Mouse (Mus musculus): Measurements from ENCODE around the gene F2rl3.

The F2rl3 gene

DNA sequence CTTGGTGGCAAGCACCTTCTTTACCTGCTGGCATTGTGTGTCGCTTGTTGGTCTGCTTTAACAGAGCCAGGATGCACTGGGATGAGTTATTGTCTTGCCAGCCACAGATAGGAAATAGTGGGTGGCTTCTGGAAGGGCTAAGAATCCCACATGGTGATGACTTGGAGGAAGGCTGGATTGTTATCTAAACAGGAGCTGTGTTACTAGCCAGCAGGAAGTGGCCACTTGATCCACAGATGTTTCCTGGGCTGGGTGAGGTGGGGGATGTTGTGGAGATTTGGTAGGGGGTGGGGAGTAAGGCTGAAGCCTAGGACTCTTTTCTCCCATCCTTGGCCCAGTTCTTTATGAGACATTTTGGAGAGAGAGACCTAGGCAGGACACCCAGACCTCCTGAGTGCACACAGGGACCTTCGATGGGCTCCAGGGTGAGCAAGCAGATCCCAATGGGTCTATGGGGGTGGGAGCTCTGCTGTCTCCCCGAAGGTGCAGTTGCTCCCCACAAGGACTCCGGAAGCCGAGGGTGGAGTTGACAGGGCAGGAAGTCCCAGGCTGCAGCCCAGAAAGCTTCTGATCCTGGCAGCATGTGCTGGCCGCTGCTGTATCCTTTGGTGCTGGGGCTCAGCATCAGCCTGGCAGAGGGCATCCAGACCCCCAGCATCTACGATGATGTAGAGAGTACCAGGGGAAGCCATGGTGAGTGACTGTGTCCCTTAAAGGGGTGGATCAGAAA lies at the start of gene F2rl3:
F2rl3 (plus strand) TSS at position 559 of the 730 bp plus-strand sequence.
- no peak for DNase-seq (ENCODE audit: low spot score)

DNA sequence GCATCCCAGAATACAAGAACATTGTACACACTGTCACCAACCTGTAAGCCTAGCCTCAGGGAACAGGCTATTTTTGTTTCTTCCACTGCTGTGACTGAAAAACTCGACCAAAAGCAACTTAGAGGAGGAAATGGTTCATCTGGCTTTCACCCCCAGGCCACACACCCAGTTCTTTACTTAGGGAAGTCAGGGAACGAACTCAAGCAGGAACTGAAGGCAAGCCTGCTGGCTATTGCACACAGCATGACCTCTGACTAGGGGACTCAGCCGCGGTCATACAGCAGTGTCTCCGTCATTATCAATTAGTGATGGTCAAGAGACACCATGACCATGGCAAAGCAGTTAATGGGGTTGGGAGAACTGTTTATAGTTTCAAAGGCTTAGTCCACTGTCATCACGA lies 49.1 kb upstream of the F2rl3 start:
- DNase-seq (ENCODE audit: low spot score), result no peak

DNA sequence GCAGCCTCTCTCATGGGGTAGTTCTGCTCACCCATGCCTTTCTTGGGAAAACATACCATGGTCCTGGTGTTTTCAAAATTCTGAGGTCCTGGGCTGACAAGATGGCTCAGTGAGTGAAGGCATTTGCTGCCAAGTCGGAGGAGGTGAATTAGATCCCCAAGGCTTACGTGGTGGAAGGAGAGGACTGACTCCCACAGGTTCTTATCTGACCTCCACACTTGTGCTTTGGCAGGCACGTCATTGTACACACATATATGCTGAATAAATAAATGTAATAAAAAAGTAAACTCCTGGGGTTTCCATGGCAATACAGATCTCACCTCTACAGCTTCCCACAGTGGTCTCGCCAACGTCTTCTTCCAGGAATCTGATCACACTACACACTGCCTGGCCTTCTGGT lies 45.1 kb upstream of the F2rl3 start:
- DNase-seq (ENCODE audit: low spot score), result no peak

DNA sequence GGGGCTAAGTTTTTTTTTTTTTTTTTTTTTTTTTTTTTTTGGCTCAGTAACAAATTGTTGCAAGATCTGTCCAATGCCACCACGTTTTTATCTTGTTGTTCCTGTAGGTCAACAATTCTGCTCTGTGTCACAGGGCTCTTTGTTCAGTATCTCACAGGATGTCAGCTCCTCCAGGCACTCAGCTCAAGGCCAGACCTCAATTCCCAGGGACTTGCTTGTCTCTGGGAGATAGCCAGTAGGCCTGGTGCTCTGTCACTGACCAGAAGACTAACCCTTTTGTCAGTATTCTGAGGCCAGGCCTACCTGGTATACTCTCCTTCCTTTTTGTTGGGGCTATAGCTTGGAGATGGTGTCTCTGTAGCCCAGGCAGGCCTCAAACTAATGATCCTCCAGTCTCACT lies 41.1 kb upstream of the F2rl3 start:
- DNase-seq (ENCODE audit: low spot score), result no peak

DNA sequence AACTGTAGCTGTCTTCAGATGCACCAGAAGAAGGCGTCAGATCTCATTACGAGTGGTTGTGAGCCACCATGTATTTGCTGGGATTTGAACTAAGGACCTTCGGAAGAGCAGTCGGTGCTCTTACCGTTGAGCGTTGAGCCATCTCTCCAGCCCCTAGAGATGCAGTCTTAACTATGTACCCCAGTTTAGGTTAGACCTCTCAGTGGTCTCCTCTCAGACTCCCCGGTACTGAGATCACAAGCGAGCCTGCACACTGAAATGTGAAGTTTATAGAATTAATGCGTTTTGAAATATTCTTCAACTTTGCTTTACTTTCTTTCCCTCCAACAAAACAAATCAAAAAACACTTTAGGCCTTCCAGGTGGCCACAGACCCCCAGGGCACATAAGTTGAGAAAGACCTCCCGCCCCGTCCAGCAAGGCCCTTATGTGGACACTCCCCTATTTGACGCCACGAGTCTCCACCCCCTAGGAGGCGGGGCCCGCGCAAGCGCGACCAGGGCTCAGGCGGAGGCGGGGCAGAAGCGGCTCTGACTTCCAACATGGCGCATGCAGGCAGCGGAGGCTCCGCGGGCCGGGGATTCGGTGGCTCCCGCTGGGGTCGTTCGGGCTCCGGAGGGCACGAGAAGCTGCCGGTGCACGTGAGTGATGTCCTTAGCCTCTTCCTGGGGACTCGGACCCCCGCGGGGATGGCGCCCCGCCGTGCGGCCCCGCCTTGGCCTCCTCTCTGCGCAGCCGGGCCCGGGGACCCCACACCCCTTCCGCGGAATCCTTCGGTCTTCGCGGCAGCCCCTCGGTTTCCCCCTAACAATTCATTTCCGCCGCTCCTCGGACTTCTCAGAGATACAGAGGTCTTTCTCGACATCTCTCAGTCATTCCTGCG lies 38.7 kb upstream of the F2rl3 start, which contains the start of gene Sin3b:
Sin3b (plus strand) TSS at position 517 of the 882 bp plus-strand sequence.
- peak; percentile 78 for DNase-seq (ENCODE audit: low spot score)

GRCm38 (mm10) chr8:72723651-72724001 lies 38.1 kb upstream of the F2rl3 start:
- DNase-seq (ENCODE audit: low spot score), result no peak

DNA sequence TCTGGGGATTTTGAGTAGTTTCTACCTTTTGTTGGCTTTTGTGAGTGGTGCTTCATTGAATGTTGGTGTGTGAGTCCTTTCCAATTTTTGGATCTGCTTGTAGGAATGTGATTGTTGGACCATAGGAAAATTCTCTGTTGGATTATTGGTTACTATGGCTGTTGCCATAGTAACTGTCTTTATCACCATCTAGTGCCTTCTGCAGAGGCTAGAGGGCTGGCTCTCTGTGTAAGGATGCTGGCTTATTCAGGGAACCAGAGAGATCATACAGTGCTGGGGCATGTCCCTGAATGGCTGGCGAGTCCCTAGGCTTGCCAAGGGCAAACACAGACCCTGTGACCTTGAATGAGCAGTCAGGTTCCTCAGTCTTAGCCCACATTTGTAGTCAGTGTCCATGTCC lies 33.0 kb upstream of the F2rl3 start:
- DNase-seq (ENCODE audit: low spot score), result no peak

GRCm38 (mm10) chr8:72735001-72735400 lies 26.7 kb upstream of the F2rl3 start:
- no peak for DNase-seq (ENCODE audit: low spot score)

- no peak for DNase-seq (ENCODE audit: low spot score)
Observed at GRCm38 (mm10) chr8:72736868-72737267, 24.8 kb upstream of the F2rl3 start.

DNA sequence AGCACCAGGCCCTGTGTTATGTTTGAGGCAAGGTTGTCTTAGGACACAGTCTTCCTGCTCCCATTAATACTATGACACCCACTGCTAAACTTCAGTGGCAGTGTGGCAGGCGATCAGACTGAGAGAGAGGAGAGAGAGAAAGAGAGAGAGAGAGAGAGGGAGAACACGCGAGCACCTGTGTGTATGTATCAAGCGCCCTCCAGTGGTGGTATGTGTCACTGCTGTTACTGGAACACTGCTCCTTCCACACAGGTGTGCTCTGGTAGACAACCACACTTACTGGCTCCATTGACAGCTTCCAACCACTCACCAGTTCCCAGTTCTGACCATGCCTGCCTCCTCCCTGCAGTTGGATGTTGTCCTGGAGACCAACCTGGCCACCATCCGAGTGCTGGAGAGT lies 15.6 kb upstream of the F2rl3 start:
- no peak for DNase-seq (ENCODE audit: low spot score)

DNA sequence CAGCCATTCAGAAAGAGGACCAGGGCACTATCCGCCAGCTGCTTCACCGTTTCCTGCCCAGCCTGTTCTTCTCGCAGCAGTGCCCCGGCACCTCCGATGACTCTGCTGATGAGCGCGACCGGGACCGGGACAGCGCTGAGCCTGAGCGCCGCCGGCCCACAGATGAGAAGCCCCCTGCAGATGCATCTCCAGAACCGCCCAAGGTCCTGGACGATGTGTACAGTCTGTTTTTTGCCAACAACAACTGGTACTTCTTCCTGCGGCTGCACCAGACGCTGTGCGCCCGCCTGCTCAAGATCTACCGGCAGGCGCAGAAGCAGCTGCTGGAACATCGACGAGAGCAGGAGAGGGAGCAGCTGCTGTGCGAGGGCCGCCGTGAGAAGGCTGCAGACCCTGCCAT lies 11.8 kb upstream of the F2rl3 start:
- no peak for DNase-seq (ENCODE audit: low spot score)

GRCm38 (mm10) chr8:72750266-72750665 lies 11.4 kb upstream of the F2rl3 start:
- peak; percentile 4 for DNase-seq (ENCODE audit: low spot score)

DNA sequence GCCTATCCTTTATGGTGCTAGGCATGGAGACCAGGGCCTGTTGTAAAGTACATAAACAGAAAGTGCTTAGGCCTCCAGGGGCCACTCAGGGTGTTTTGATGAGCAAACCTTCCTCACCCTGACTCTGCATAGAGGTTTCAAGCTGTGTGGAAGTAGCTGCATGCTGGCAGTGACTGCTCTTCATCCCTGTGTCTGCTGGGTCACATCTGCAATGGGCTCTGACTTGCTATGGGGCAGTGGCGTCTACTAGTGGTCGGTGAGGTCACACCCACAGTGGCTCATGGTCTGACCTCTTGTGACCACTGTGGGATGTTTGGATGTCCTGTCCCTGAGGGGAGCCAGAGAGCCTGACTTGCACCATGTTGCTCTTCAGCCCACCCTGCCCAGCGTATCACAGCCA lies 10.6 kb upstream of the F2rl3 start:
- peak; percentile 1 for DNase-seq (ENCODE audit: low spot score)

DNA sequence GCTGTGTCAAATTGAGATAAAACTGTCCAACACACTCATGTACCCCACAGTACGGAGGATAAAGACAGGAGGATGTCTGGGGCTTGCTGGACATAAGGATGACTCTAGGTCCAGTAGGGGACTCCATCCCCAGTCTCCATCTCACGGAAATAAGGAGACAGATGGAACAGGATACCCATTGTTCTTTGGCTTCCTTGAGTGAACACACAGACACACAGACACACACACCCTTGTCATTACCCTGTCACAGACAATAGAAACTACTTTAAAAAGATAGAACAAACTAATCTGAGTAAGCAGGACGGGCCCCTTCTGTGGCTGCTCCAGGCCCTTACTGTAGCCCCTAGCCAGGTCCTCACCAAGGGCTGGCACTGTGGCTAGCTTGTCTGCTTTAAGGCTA lies 9.4 kb upstream of the F2rl3 start:
- no peak for DNase-seq (ENCODE audit: low spot score)

DNA sequence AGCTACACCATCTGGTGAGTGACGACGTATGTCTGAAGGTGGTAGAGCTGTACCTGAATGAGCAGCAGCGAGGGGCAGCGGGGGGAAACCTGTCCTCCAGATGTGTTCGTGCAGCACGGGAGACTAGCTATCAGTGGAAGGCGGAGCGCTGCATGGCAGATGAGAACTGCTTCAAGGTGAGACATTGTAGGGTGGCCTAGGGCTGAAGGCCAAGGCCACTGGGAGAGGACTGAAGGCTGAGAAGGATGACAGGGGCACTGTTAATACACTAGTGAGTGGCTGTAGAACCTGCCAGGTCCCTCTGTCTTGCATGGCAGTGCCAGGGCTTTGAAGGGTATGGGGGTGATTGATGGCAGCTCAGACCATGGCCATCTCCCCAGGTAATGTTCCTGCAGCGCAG lies 8.5 kb upstream of the F2rl3 start:
- DNase-seq (ENCODE audit: low spot score), result no peak

GRCm38 (mm10) chr8:72753781-72754180 lies 7.9 kb upstream of the F2rl3 start:
- DNase-seq (ENCODE audit: low spot score), result no peak

DNA sequence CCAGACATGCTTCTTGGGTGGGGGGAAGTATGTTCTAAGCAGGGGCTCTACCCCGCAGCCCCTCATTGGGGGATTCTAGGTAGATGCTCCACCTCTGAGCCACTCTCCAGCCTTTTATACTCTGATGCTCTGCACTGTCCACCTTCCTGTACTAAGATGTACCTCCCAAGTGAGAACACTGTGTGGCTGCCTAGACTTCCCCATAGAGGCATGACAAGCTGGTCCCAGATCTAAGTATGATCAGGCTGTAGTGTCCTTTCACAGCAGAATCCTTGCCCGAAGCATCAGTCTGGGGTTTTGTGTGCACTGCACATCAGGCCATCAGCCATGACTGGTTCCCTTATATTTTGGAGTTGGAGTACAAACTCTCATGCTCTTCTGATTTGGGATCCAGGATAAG lies 5.6 kb upstream of the F2rl3 start:
- DNase-seq (ENCODE audit: low spot score), result no peak

- DNase-seq (ENCODE audit: low spot score), result no peak
Observed at GRCm38 (mm10) chr8:72756771-72757390, 4.8 kb upstream of the F2rl3 start.

DNA sequence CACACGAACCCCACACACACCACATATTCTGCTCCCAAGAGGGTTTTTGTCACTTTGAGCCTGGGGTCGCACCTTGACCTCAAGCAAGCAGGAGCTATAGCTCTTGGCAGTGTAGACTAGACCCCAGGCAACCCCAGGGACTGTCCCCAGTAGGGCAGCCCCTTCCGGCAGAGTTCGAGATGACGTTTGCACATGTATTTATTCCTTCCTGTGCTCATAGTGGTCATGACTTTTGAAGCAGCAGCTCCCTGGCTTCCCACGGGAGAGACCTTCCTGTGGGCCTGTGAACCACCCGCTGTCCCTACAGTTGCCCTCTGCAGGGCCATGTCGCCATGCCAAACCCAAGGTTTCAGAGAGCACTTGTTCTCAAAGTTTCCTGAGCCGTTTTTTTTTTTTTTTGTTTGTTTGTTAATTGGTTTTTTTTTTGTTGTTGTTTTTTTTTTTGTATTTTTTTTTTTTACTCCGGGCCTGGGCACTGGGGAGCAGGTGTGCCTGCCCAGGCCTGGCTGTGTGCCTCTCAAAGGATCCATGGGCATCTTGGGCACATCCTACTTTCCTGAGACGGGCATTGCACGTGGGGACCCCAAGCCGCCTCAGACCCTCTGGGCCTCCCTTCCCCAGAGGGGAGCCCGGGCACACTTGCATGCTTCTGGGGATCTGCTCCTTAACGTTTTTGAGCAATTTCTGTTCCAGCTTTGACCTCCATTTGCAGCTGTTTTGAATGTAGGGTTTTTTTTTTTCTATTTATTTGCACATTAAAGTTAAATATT lies 4.1 kb upstream of the F2rl3 start:
- no peak for DNase-seq (ENCODE audit: low spot score)

GRCm38 (mm10) chr8:72758310-72758709 lies 3.4 kb upstream of the F2rl3 start:
- DNase-seq (ENCODE audit: low spot score), result no peak

- no peak for DNase-seq (ENCODE audit: low spot score)
Observed at GRCm38 (mm10) chr8:72760216-72760615, 1.5 kb upstream of the F2rl3 start.

DNA sequence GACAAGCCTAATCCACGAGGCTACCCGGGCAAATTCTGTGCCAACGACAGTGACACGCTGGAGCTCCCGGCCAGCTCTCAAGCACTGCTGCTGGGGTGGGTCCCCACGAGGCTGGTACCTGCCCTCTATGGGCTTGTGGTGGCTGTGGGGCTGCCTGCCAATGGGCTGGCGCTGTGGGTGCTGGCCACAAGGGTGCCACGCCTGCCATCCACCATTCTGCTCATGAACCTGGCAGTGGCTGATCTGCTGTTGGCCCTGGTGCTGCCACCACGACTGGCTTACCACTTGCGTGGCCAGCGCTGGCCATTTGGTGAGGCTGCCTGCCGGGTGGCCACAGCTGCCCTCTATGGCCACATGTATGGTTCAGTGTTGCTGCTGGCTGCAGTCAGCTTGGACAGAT lies 626 bp downstream of the F2rl3 start:
- no peak for DNase-seq (ENCODE audit: low spot score)
